ENCODE assay signal across 21 mouse cellular contexts in genomic region chr13:5768699-5769098, GRCm38 (mm10).
"Had no signal": no experiment of that assay in that cellular context is flagged by ENCODE, and none has a peak within 500 bp of the region (broad histone marks: within the 10 kb centered on the region; RNA-seq: fewer than 3 reads in every experiment).

No protein-coding gene starts in this region.

- H3K36me3 ChIP-seq: intestine, embryonic 15.5 days; limb, embryonic 12.5 days; limb, embryonic 15.5 days; lung, embryonic 15.5 days; midbrain, embryonic 10.5 days; midbrain, embryonic 13.5 days; neural tube, embryonic 13.5 days had no signal

- H3K4me2 ChIP-seq: intestine, embryonic 15.5 days; limb, embryonic 12.5 days; limb, embryonic 15.5 days; liver, embryonic 11.5 days; lung, embryonic 15.5 days; midbrain, embryonic 13.5 days; neural tube, embryonic 13.5 days had no signal

- H3K4me1 ChIP-seq: limb, embryonic 12.5 days; limb, embryonic 15.5 days; midbrain, embryonic 10.5 days; midbrain, embryonic 13.5 days; neural tube, embryonic 13.5 days had no signal

- H3K27me3 ChIP-seq: intestine, embryonic 15.5 days; limb, embryonic 12.5 days; limb, embryonic 15.5 days; lung, embryonic 15.5 days; megakaryocyte, embryonic 14.5 days; midbrain, embryonic 13.5 days; neural tube, embryonic 13.5 days had no signal

- H3K27ac ChIP-seq: kidney, postnatal 0 days; layer of hippocampus, adult 2 months; limb, embryonic 12.5 days; liver, embryonic 14.5 days; midbrain, embryonic 10.5 days; midbrain, embryonic 13.5 days; neural tube, embryonic 13.5 days had no signal

- H3K9me3 ChIP-seq: intestine, embryonic 15.5 days; limb, embryonic 12.5 days; limb, embryonic 15.5 days; lung, embryonic 15.5 days; megakaryocyte, embryonic 14.5 days; midbrain, embryonic 10.5 days; midbrain, embryonic 13.5 days; neural tube, embryonic 13.5 days had no signal

- ATAC-seq: liver, postnatal 0 days; midbrain, embryonic 13.5 days; midbrain, embryonic 16.5 days had no signal

- H3K4me3 ChIP-seq: intestine, embryonic 15.5 days; layer of hippocampus, adult 2 months; limb, embryonic 12.5 days; limb, embryonic 15.5 days; lung, embryonic 15.5 days; midbrain, embryonic 10.5 days; midbrain, embryonic 13.5 days; myocyte; neural tube, embryonic 13.5 days had no signal

- H3K9ac ChIP-seq: intestine, embryonic 15.5 days; limb, embryonic 12.5 days; limb, embryonic 15.5 days; liver, embryonic 14.5 days; liver, postnatal 0 days; lung, embryonic 15.5 days; midbrain, embryonic 13.5 days; neural tube, embryonic 13.5 days had no signal

- DNase-seq: kidney, adult 11 months; kidney, adult 9 months; kidney, postnatal 25 days; left cerebral cortex, postnatal 4 days; liver, postnatal 0 days; lung, postnatal 36 days; thymus, postnatal 36 days had no signal
